Mouse (Mus musculus) midbrain, embryonic 16.5 days (tissue): ENCODE results near the gene Btbd35f18. TPM values are rescaled to one million over a fixed set of nuclear protein-coding genes. Genes with fewer than 3 reads are reported as not detected.
"Not testable (repeated sequence)": the region's sequence is repeated elsewhere in the genome, so short reads cannot be mapped to it uniquely, and the experiment has no call there.

Source experiments
- ATAC-seq: fragments of 200-750 bp; cut with Nextera tagmentation; 2 replicates; pipeline ENCODE4 v1.8.0; 2017; ENCODE audit warnings: moderate TSS enrichment
- H3K27ac ChIP-seq: fragments of 300-500 bp; sonication (generic); 2 replicates; pipeline ENCODE4 v1.5.1; 2014; ENCODE audit warnings: mild to moderate bottlenecking, low read length, mixed read lengths
- H3K27me3 ChIP-seq: fragments of 300-500 bp; sonication (generic); 2 replicates; pipeline ENCODE4 v1.6.1; 2014; ENCODE audit warnings: low read depth, low read length, mixed read lengths; ENCODE audit not compliant: control insufficient read depth, insufficient read depth
- H3K36me3 ChIP-seq: fragments of 300-500 bp; sonication (generic); 2 replicates; pipeline ENCODE4 v1.6.1; 2014; ENCODE audit warnings: mild to moderate bottlenecking, low read length, moderate library complexity, mixed read lengths; ENCODE audit not compliant: control insufficient read depth, insufficient read depth
- H3K4me1 ChIP-seq: fragments of 300-500 bp; sonication (generic); 2 replicates; pipeline ENCODE4 v1.6.1; 2014; ENCODE audit warnings: mild to moderate bottlenecking, low read length, mixed read lengths; ENCODE audit not compliant: control insufficient read depth, insufficient read depth
- H3K4me2 ChIP-seq: fragments of 300-500 bp; sonication (generic); 2 replicates; pipeline ENCODE4 v1.6.1; 2014; ENCODE audit warnings: mild to moderate bottlenecking, low read length, mixed read lengths
- H3K4me3 ChIP-seq: fragments of 300-500 bp; sonication (generic); 2 replicates; pipeline ENCODE4 v1.5.1; 2014; ENCODE audit warnings: low read depth, mild to moderate bottlenecking, low read length, moderate library complexity, mixed read lengths
- H3K9ac ChIP-seq: fragments of 300-500 bp; sonication (generic); 2 replicates; pipeline ENCODE4 v1.6.1; 2014; ENCODE audit warnings: low read depth, low read length, mixed read lengths
- H3K9me3 ChIP-seq: fragments of 300-500 bp; sonication (generic); replicated peaks from 2 replicates; pipeline ENCODE4 v1.6.1; 2014; ENCODE audit warnings: mild to moderate bottlenecking, low read length, mixed read lengths; ENCODE audit not compliant: control insufficient read depth, poor library complexity, severe bottlenecking
- WGBS: fragments of 180-500 bp; shearing (Covaris S2); extraction: QIAGEN DNeasy Blood & Tissue Kit; methylation state at CpG from one replicate; pipeline ENCODE4 v1.1.7; 2014; 5-methylcytosine and 5-hydroxymethylcytosine counted together
- polyA plus RNA-seq: library from polyadenylated mRNA; unstranded; fragments of >200 nt; fragmentation: Nextera tagmentation; extraction: Ambion mirVana; gene quantifications from 2 replicates; pipeline ENCODE4 v1.2.1, GENCODE M21; 2015

Btbd35f18 gene
- polyA plus RNA-seq: not detected in 2 replicates

DNA sequence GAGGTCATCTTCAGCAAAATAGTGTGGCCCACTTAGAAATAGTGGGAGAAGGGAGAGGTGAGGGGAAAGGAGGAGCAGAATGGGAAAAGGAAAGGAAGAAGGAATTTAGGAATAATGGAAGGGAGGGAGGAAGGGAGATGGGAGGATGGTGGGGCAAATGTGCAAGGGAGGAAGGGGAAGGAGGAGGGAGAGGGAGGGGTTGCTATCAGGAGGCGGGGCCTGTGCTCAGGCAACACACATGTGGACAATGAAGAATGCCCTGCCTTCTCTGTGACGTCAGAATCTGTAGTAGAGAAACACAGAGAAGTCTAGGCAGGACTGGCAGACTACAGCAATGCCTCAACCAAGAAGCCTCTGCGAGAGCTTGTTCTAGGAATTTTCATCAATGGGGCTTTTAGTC is at the start of gene Btbd35f18:
Gene Btbd35f18, plus strand, starts transcription at position 301 of the 400 bp plus-strand sequence.
- not testable (repeated sequence) for H3K4me3 ChIP-seq, H3K9me3 ChIP-seq, H3K27ac ChIP-seq, H3K36me3 ChIP-seq, H3K4me2 ChIP-seq, H3K27me3 ChIP-seq, ATAC-seq, H3K9ac ChIP-seq, H3K4me1 ChIP-seq
- WGBS: no CpG with 5 or more reads among the region's 3 CpGs

Other genes starting within 250 kb of the Btbd35f18 start
- not detected in 2 replicates for gene Btbd35f10, start 52.7 kb downstream of the Btbd35f18 start, polyA plus RNA-seq